Mouse (Mus musculus): Measurements from ENCODE around the gene Cdc6. TPM values are rescaled to one million over a fixed set of nuclear protein-coding genes. Genes with fewer than 3 reads are reported as not detected.
"Not testable (repeated sequence)": the region's sequence is repeated elsewhere in the genome, so short reads cannot be mapped to it uniquely, and the experiment has no call there.

The Cdc6 gene
- polyA plus RNA-seq, 1 experiment from 2014 or later, result 2.1 TPM

DNA sequence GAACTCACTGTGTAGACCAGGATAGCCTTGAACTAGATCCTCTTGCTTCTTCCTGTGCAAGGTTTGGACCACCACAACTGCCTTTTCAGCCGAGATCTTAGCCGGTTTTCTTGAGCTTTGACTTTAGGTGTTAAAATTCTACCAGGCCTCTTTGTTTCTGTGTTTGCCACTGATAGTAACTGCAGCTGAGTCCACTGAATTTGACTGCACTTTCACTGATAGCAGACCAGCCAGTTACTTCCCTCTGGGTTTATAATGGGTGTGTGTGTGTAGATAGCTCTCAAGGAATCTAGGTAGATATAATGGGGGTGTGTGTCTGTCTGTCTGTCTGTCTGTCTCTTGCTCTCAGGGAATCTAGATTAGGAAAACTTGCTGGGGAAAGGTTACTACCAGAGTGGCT lies 3.0 kb upstream of the Cdc6 start:
- H3K27me3 ChIP-seq (ENCODE audit: control insufficient read depth, insufficient read depth, low read length), result no peaks in the 10 kb centered on the region
- H3K4me1 ChIP-seq (ENCODE audit: control insufficient read depth, insufficient read depth, low read length), result peaks cover 7% of the 10 kb centered on the region
- no peak overlapping the region for H3K4me3 ChIP-seq (ENCODE audit: low read depth, low read length)
- no peaks in the 10 kb centered on the region for H3K9me3 ChIP-seq (ENCODE audit: control insufficient read depth, low read length)
- H3K27ac ChIP-seq (ENCODE audit: low read depth, low read length), result no peak overlapping the region
- H3K4me2 ChIP-seq (ENCODE audit: low read depth, low read length), result no peak overlapping the region
- peaks cover 14% of the 10 kb centered on the region for H3K36me3 ChIP-seq (ENCODE audit: control insufficient read depth, insufficient read depth, low read length)
- ATAC-seq (ENCODE audit: low read depth), result no peak
- H3K9ac ChIP-seq (replicated peaks; ENCODE audit: low read depth, low read length), result no peak overlapping the region
- WGBS, result 90% methylated on average over 2 of the region's 2 CpGs

DNA sequence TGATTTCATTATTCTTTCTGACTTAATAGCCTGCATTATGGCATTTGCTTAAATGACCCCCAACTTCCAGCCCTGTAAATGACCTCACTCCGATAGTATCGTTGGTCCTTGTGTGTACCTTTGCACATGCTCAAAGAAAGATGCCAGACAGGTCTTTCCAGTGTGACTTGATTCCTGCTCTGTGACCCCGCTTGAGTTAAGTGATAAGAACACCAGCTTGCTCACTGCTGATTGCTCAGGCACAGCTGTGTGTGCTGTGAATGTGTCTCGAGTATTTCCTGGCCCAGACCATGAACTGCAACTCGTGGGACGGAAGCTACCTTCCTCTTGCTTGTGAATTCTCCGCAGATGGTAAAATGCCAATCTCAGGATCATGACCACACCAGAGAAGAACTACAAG lies 2.6 kb upstream of the Cdc6 start:
- no peak for ATAC-seq (ENCODE audit: low read depth)
- no peak overlapping the region for H3K4me2 ChIP-seq (ENCODE audit: low read depth, low read length)
- H3K27me3 ChIP-seq (ENCODE audit: control insufficient read depth, insufficient read depth, low read length), result no peaks in the 10 kb centered on the region
- WGBS, result 91% methylated on average over 7 of the region's 7 CpGs
- no peak overlapping the region for H3K27ac ChIP-seq (ENCODE audit: low read depth, low read length)
- H3K9ac ChIP-seq (replicated peaks; ENCODE audit: low read depth, low read length), result no peak overlapping the region
- H3K9me3 ChIP-seq (ENCODE audit: control insufficient read depth, low read length), result no peaks in the 10 kb centered on the region
- H3K4me1 ChIP-seq (ENCODE audit: control insufficient read depth, insufficient read depth, low read length), result peaks cover 7% of the 10 kb centered on the region
- H3K4me3 ChIP-seq (ENCODE audit: low read depth, low read length), result no peak overlapping the region
- H3K36me3 ChIP-seq (ENCODE audit: control insufficient read depth, insufficient read depth, low read length), result peaks cover 9% of the 10 kb centered on the region; the same call in 1 of the 2 replicates

DNA sequence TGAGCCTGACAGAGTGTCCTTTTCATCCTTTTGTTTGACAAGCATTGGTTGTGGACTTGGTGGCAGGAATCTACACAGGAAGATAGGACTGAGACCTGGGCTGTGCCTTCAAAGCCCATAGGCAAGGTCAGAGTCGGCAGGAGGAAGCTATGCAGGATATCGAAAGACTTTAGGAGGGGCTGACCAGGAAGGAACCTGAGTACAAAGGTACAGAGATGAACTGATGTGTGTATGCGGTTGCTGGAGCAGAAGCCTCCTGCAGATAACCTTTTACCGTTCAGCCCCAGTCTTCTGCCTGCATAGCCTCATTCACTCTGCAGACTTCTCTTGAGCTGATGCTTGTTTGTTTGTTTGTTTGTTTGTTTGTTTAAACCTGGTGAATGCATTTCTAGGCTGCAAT lies 2.0 kb upstream of the Cdc6 start:
- no peaks in the 10 kb centered on the region for H3K9me3 ChIP-seq (ENCODE audit: control insufficient read depth, low read length)
- H3K4me3 ChIP-seq (ENCODE audit: low read depth, low read length), result no peak overlapping the region
- H3K36me3 ChIP-seq (ENCODE audit: control insufficient read depth, insufficient read depth, low read length), result peaks cover 4% of the 10 kb centered on the region; the same call in 1 of the 2 replicates
- 84% methylated on average over 4 of the region's 4 CpGs for WGBS
- no peak overlapping the region for H3K9ac ChIP-seq (replicated peaks; ENCODE audit: low read depth, low read length)
- H3K27me3 ChIP-seq (ENCODE audit: control insufficient read depth, insufficient read depth, low read length), result no peaks in the 10 kb centered on the region
- ATAC-seq (ENCODE audit: low read depth), result no peak
- H3K27ac ChIP-seq (ENCODE audit: low read depth, low read length), result no peak overlapping the region
- H3K4me2 ChIP-seq (ENCODE audit: low read depth, low read length), result no peak overlapping the region
- peaks cover 7% of the 10 kb centered on the region for H3K4me1 ChIP-seq (ENCODE audit: control insufficient read depth, insufficient read depth, low read length)

DNA sequence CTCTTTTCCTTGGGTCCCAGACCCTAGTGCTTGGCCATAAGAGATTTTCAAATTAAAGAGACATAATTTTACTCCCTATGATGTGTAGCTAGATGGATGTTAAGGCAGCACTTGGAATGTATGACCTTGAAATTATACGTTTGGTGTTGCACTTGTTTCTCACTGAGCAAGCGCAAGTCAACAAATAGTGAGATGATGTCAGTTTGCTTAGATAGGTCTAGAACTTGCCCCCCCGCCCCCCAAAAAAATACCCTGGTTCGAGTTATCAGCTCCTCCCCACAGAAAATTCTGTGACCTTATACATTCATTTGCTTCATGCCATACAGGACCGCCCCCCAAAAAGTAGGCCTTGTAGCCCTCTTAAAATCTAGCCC lies 551 bp upstream of the Cdc6 start:
- 0 out of 2 replicates have a peak overlapping the region, but pooled peaks have one; percentile 29 for H3K27ac ChIP-seq (ENCODE audit: low read depth, low read length)
- H3K9me3 ChIP-seq (ENCODE audit: control insufficient read depth, low read length), result no peaks in the 10 kb centered on the region
- no peaks in the 10 kb centered on the region for H3K36me3 ChIP-seq (ENCODE audit: control insufficient read depth, insufficient read depth, low read length)
- peaks cover 7% of the 10 kb centered on the region for H3K4me1 ChIP-seq (ENCODE audit: control insufficient read depth, insufficient read depth, low read length)
- H3K4me3 ChIP-seq (ENCODE audit: low read depth, low read length), result no peak overlapping the region
- H3K27me3 ChIP-seq (ENCODE audit: control insufficient read depth, insufficient read depth, low read length), result no peaks in the 10 kb centered on the region
- 59% methylated on average over 5 of the region's 5 CpGs for WGBS
- H3K9ac ChIP-seq (replicated peaks; ENCODE audit: low read depth, low read length), result no peak overlapping the region; the same call in 1 of the 2 replicates
- peak overlapping the region; percentile 84 for H3K4me2 ChIP-seq (ENCODE audit: low read depth, low read length)
- ATAC-seq (ENCODE audit: low read depth), result no peak

DNA sequence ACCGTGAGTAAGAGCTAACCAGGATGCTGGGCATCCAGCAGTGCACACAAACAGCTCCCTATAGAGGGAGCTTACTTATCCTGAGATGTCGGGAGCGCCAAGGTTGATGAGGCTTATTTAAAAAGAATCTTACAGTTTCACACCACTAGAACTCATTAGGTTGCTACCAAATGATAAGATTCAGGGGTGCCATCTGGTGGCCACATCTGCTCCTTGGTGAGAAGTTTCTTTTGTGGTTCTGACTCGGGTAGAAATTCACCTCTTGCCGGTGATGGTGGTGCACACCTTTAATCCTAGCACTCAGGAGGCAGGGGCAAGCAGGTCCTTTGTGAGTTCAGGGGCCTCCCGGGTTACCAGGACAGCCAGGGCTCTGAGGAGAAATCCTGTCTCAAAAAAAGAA lies 2.1 kb downstream of the Cdc6 start:
- Histone ChIP-seq H3K9ac (replicated peaks; ENCODE audit: low read depth, low read length) (no peak overlapping the region), H3K4me3 (ENCODE audit: low read depth, low read length) (no peak overlapping the region), H3K4me1 (ENCODE audit: control insufficient read depth, insufficient read depth, low read length) (peaks cover 5% of the 10 kb centered on the region), H3K27me3 (ENCODE audit: control insufficient read depth, insufficient read depth, low read length) (no peaks in the 10 kb centered on the region), H3K4me2 (ENCODE audit: low read depth, low read length) (no peak overlapping the region), H3K27ac (ENCODE audit: low read depth, low read length) (no peak overlapping the region), H3K9me3 (ENCODE audit: control insufficient read depth, low read length) (no peaks in the 10 kb centered on the region), H3K36me3 (ENCODE audit: control insufficient read depth, insufficient read depth, low read length) (no peaks in the 10 kb centered on the region)
- 49% methylated on average over 6 of the region's 6 CpGs for WGBS
- no peak for ATAC-seq (ENCODE audit: low read depth)

DNA sequence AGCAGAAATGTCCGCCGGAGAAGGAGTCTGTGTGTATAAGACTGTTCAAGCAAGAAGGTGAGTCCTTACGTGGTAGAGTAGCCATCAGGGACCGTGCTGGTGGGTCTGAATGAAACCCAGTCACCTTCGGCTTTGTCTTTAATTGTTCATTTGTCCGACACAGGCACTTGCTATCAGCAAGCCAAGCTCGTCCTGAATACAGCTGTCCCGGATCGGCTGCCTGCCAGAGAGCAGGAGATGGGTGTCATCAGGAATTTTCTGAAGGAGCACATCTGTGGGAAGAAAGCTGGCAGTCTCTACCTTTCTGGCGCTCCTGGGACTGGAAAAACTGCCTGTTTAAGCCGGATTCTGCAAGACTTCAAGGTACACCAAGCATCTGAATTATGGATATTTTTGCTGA lies 2.8 kb downstream of the Cdc6 start:
- WGBS, result 96% methylated on average over 11 of the region's 11 CpGs

DNA sequence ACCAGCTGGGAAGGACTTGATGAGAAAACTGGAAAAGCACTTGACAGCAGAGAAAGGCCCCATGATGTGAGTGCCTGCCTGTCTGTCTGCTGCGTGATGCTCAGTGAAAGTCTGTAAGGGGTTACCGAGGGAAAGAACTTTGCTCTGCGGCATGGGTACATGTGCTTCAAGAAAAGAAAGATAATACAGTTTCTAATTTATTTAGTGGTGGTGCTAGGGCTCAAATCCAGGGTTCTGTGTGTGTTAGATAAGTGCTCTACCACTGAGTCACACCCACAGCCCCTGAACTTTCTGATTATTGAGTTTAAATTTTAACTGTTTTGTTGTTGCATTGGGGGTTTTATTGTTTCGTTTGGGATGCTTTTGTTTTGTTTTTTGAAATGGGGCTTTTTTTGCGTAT lies 3.9 kb downstream of the Cdc6 start:
- no peak for ATAC-seq (ENCODE audit: low read depth)
- no peaks in the 10 kb centered on the region for H3K9me3 ChIP-seq (ENCODE audit: control insufficient read depth, low read length)
- no peak overlapping the region for H3K27ac ChIP-seq (ENCODE audit: low read depth, low read length)
- H3K4me3 ChIP-seq (ENCODE audit: low read depth, low read length), result no peak overlapping the region
- H3K4me1 ChIP-seq (ENCODE audit: control insufficient read depth, insufficient read depth, low read length), result peaks cover 8% of the 10 kb centered on the region
- no peak overlapping the region for H3K4me2 ChIP-seq (ENCODE audit: low read depth, low read length)
- no peak overlapping the region for H3K9ac ChIP-seq (replicated peaks; ENCODE audit: low read depth, low read length)
- no peaks in the 10 kb centered on the region for H3K36me3 ChIP-seq (ENCODE audit: control insufficient read depth, insufficient read depth, low read length)
- 88% methylated on average over 5 of the region's 5 CpGs for WGBS
- H3K27me3 ChIP-seq (ENCODE audit: control insufficient read depth, insufficient read depth, low read length), result no peaks in the 10 kb centered on the region

More for the DNA sequence above, 2.8 kb downstream of the Cdc6 start:
- H3K9me3 ChIP-seq (ENCODE audit: control insufficient read depth, low read length), result no peaks in the 10 kb centered on the region
- peaks cover 6% of the 10 kb centered on the region for H3K4me1 ChIP-seq (ENCODE audit: control insufficient read depth, insufficient read depth, low read length)
- H3K9ac ChIP-seq (replicated peaks; ENCODE audit: low read depth, low read length), result no peak overlapping the region
- H3K27me3 ChIP-seq (ENCODE audit: control insufficient read depth, insufficient read depth, low read length), result no peaks in the 10 kb centered on the region
- H3K36me3 ChIP-seq (ENCODE audit: control insufficient read depth, insufficient read depth, low read length), result no peaks in the 10 kb centered on the region
- no peak overlapping the region for H3K27ac ChIP-seq (ENCODE audit: low read depth, low read length)
- H3K4me2 ChIP-seq (ENCODE audit: low read depth, low read length), result no peak overlapping the region
- no peak for ATAC-seq (ENCODE audit: low read depth)
- H3K4me3 ChIP-seq (ENCODE audit: low read depth, low read length), result no peak overlapping the region

DNA sequence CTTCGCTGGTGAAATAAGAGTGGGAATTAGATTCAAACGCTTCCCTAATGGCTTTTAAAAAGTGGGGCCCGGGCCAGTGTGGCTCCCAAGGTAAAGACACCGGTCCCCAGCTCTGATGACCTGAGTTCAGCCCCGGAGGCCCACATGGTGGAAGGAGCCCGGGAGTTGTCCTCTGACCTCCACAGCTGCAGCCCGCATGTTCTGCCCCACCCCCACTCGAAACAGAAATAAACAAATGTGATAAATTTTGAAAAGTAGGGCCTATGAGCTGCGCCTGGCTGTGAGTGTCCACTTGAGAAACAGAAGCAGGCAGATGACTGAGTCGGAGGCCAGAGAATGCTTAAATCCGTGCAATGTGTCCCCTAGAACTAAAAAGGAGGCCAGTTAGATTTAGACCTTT lies 6.6 kb downstream of the Cdc6 start:
- no peaks in the 10 kb centered on the region for H3K36me3 ChIP-seq (ENCODE audit: control insufficient read depth, insufficient read depth, low read length)
- no peaks in the 10 kb centered on the region for H3K9me3 ChIP-seq (ENCODE audit: control insufficient read depth, low read length)
- no peak overlapping the region for H3K9ac ChIP-seq (replicated peaks; ENCODE audit: low read depth, low read length)
- no peak overlapping the region for H3K4me2 ChIP-seq (ENCODE audit: low read depth, low read length)
- no peak overlapping the region for H3K4me3 ChIP-seq (ENCODE audit: low read depth, low read length)
- no peak overlapping the region for H3K27ac ChIP-seq (ENCODE audit: low read depth, low read length)
- H3K4me1 ChIP-seq (ENCODE audit: control insufficient read depth, insufficient read depth, low read length), result 0 out of 2 replicates have a peak, but pooled peaks cover 4% of the 10 kb centered on the region
- 81% methylated on average over 11 of the region's 11 CpGs for WGBS
- no peaks in the 10 kb centered on the region for H3K27me3 ChIP-seq (ENCODE audit: control insufficient read depth, insufficient read depth, low read length)
- no peak for ATAC-seq (ENCODE audit: low read depth)

DNA sequence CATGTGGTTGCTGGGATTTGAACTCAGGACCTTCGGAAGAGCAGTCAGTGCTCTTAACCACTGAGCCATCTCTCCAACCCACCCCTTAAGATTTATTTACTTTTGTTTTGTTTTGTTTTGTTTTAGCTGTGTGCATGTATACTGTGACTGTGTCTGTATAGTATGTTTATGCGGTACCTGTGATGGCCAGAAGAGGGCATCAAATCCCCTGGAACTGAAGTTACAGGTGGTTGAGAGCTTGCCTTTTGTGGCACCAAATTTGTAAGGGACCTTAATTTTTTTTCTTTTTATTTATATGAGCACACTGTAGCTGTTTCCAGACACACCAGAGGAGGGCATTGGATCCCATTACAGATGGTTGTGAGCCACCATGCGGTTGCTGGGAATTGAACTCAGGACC lies 8.8 kb downstream of the Cdc6 start:
- H3K4me2 ChIP-seq (ENCODE audit: low read depth, low read length); H3K9ac ChIP-seq (replicated peaks; ENCODE audit: low read depth, low read length); ATAC-seq (ENCODE audit: low read depth); H3K27me3 ChIP-seq (ENCODE audit: control insufficient read depth, insufficient read depth, low read length); H3K9me3 ChIP-seq (ENCODE audit: control insufficient read depth, low read length); H3K4me1 ChIP-seq (ENCODE audit: control insufficient read depth, insufficient read depth, low read length); H3K36me3 ChIP-seq (ENCODE audit: control insufficient read depth, insufficient read depth, low read length); H3K4me3 ChIP-seq (ENCODE audit: low read depth, low read length); H3K27ac ChIP-seq (ENCODE audit: low read depth, low read length): not testable (repeated sequence)
- 92% methylated on average over 3 of the region's 3 CpGs for WGBS

All from neural tube, embryonic 14.5 days (tissue).